Mouse (Mus musculus): Measurements from ENCODE around the gene Stk39. TPM values are rescaled to one million over a fixed set of nuclear protein-coding genes. Genes with fewer than 3 reads are reported as not detected.
A peak's percentile ranks its signal among the peaks of the same experiment; 100 is the strongest.

The Stk39 gene
- polyA plus RNA-seq, 1 experiment from 2014 or later, result 26.9 TPM

GRCm38 (mm10) chr2:68466124-68467070 is 5.7 kb downstream of the Stk39 start:
- H3K4me1 ChIP-seq (ENCODE audit: control insufficient read depth, insufficient read depth, low read length), result peaks cover 6% of the 10 kb centered on the region; the same call in 1 of the 2 replicates
- ATAC-seq (ENCODE audit: low read depth) (no peak), DNase-seq (ENCODE audit: low spot score) (peak; percentile 29)
- H3K27ac ChIP-seq (replicated peaks; ENCODE audit: low read depth, low read length), result no peak overlapping the region
- H3K4me2 ChIP-seq (ENCODE audit: low read depth, low read length), result no peak overlapping the region
- no peaks in the 10 kb centered on the region for H3K9me3 ChIP-seq (ENCODE audit: control insufficient read depth, low read length)
- H3K9ac ChIP-seq (ENCODE audit: low read depth, low read length), result no peak overlapping the region
- H3K27me3 ChIP-seq (replicated peaks; ENCODE audit: control insufficient read depth, insufficient read depth, low read length), result no peaks in the 10 kb centered on the region
- WGBS, result 70% methylated on average over 16 of the region's 19 CpGs
- H3K4me3 ChIP-seq (ENCODE audit: low read depth, low read length), result no peak overlapping the region
- H3K36me3 ChIP-seq (ENCODE audit: control insufficient read depth, insufficient read depth, low read length), result no peaks in the 10 kb centered on the region

DNA sequence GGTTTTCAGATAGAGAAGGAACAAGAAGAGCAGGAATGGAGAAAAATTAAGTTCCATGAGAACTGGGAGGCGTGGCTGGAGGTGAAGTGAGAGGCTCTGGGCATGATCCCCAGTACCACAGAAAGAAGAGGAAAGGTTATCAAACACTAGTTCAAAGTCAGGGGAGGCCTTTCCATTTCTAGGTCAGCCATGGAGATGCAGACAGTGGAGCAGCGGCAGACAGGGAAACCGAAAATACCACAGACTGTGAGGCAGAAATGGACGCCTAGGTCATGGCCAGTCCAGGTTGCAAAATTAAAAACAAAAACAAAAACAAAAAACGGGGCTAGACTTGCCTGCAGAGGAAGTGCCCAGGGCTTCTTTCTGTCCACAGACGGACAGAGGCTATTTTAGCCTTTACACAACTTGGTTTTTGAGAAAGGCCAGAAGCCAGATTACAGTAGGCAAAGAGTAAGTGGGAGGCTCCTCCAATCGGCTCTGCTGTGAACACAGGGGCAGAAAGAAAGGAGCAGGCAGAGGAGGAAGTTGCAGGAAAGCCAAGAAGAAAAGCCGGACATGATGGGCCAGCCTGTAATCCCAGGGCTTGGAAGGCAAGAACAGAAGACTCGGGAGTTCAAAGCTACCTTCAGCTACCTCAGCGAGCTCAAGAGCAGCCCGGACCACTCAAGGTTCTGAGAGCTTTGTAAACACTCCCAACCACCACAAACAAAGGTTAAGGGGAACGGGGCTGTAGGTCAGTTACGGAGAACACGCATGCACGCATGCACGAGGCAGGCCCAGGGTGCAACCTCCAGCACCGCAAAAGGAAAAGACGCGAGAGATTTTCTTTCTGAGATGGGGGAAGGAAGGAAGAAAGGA is 6.6 kb downstream of the Stk39 start:
- no peaks in the 10 kb centered on the region for H3K27me3 ChIP-seq (replicated peaks; ENCODE audit: control insufficient read depth, insufficient read depth, low read length)
- H3K27ac ChIP-seq (replicated peaks; ENCODE audit: low read depth, low read length), result no peak overlapping the region
- 0 out of 2 replicates have a peak, but pooled peaks cover 3% of the 10 kb centered on the region for H3K36me3 ChIP-seq (ENCODE audit: control insufficient read depth, insufficient read depth, low read length)
- H3K4me2 ChIP-seq (ENCODE audit: low read depth, low read length), result no peak overlapping the region
- WGBS, result 76% methylated on average over 19 of the region's 19 CpGs
- ATAC-seq (ENCODE audit: low read depth) (no peak), DNase-seq (ENCODE audit: low spot score) (no peak)
- H3K9ac ChIP-seq (ENCODE audit: low read depth, low read length), result no peak overlapping the region
- no peak overlapping the region for H3K4me3 ChIP-seq (ENCODE audit: low read depth, low read length)
- peaks cover 6% of the 10 kb centered on the region; the same call in 1 of the 2 replicates for H3K4me1 ChIP-seq (ENCODE audit: control insufficient read depth, insufficient read depth, low read length)
- no peaks in the 10 kb centered on the region for H3K9me3 ChIP-seq (ENCODE audit: control insufficient read depth, low read length)

DNA sequence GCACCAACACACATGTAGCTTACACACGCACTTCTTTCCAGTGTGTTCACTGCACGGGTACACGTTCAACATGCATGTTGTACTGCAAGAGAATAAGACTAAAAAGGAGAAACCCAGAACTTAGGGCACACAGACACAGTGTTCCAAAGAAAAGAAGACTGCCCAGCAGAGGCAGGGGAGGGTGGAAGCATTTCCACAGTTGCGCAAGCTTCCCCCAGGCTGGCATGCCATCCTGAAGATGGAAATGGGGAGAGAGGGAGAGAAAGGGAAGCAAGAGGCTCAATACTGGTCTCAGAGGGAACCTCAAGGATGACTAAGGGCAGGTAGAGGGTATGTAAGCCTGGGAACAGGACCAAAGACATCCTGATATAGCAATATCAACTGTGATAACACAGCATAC is 7.6 kb downstream of the Stk39 start:
- H3K27me3 ChIP-seq (replicated peaks; ENCODE audit: control insufficient read depth, insufficient read depth, low read length), result no peaks in the 10 kb centered on the region
- H3K9ac ChIP-seq (ENCODE audit: low read depth, low read length), result no peak overlapping the region
- no peak overlapping the region for H3K27ac ChIP-seq (replicated peaks; ENCODE audit: low read depth, low read length)
- no peak for DNase-seq (ENCODE audit: low spot score)
- 0 out of 2 replicates have a peak, but pooled peaks cover 3% of the 10 kb centered on the region for H3K4me1 ChIP-seq (ENCODE audit: control insufficient read depth, insufficient read depth, low read length)
- no peak for ATAC-seq (ENCODE audit: low read depth)
- 92% methylated on average over 4 of the region's 4 CpGs for WGBS
- no peaks in the 10 kb centered on the region for H3K9me3 ChIP-seq (ENCODE audit: control insufficient read depth, low read length)
- 0 out of 2 replicates have a peak, but pooled peaks cover 3% of the 10 kb centered on the region for H3K36me3 ChIP-seq (ENCODE audit: control insufficient read depth, insufficient read depth, low read length)
- H3K4me2 ChIP-seq (ENCODE audit: low read depth, low read length), result no peak overlapping the region
- H3K4me3 ChIP-seq (ENCODE audit: low read depth, low read length), result no peak overlapping the region

- Histone ChIP-seq H3K27me3 (replicated peaks; ENCODE audit: control insufficient read depth, insufficient read depth, low read length) (no peaks in the 10 kb centered on the region), H3K4me2 (ENCODE audit: low read depth, low read length) (no peak overlapping the region), H3K9ac (ENCODE audit: low read depth, low read length) (no peak overlapping the region), H3K4me3 (ENCODE audit: low read depth, low read length) (no peak overlapping the region), H3K9me3 (ENCODE audit: control insufficient read depth, low read length) (0 out of 2 replicates have a peak, but pooled peaks cover 4% of the 10 kb centered on the region), H3K27ac (replicated peaks; ENCODE audit: low read depth, low read length) (no peak overlapping the region), H3K36me3 (ENCODE audit: control insufficient read depth, insufficient read depth, low read length) (0 out of 2 replicates have a peak, but pooled peaks cover 6% of the 10 kb centered on the region), H3K4me1 (ENCODE audit: control insufficient read depth, insufficient read depth, low read length) (0 out of 2 replicates have a peak, but pooled peaks cover 3% of the 10 kb centered on the region)
- ATAC-seq (ENCODE audit: low read depth) (no peak), DNase-seq (ENCODE audit: low spot score) (no peak)
- WGBS, result 77% methylated on average over 4 of the region's 4 CpGs
Observed at GRCm38 (mm10) chr2:68463801-68464200, 8.3 kb downstream of the Stk39 start.

- Histone ChIP-seq H3K4me1 (ENCODE audit: control insufficient read depth, insufficient read depth, low read length) (0 out of 2 replicates have a peak, but pooled peaks cover 3% of the 10 kb centered on the region), H3K4me2 (ENCODE audit: low read depth, low read length) (no peak overlapping the region), H3K4me3 (ENCODE audit: low read depth, low read length) (no peak overlapping the region), H3K36me3 (ENCODE audit: control insufficient read depth, insufficient read depth, low read length) (0 out of 2 replicates have a peak, but pooled peaks cover 6% of the 10 kb centered on the region), H3K27me3 (replicated peaks; ENCODE audit: control insufficient read depth, insufficient read depth, low read length) (no peaks in the 10 kb centered on the region), H3K9me3 (ENCODE audit: control insufficient read depth, low read length) (0 out of 2 replicates have a peak, but pooled peaks cover 4% of the 10 kb centered on the region), H3K27ac (replicated peaks; ENCODE audit: low read depth, low read length) (no peak overlapping the region), H3K9ac (ENCODE audit: low read depth, low read length) (no peak overlapping the region)
- WGBS, result 87% methylated on average over 5 of the region's 5 CpGs
- ATAC-seq (ENCODE audit: low read depth), result no peak
- no peak for DNase-seq (ENCODE audit: low spot score)
Observed at GRCm38 (mm10) chr2:68458115-68458514, 14.0 kb downstream of the Stk39 start.

- Histone ChIP-seq H3K36me3 (ENCODE audit: control insufficient read depth, insufficient read depth, low read length) (0 out of 2 replicates have a peak, but pooled peaks cover 6% of the 10 kb centered on the region), H3K9me3 (ENCODE audit: control insufficient read depth, low read length) (0 out of 2 replicates have a peak, but pooled peaks cover 4% of the 10 kb centered on the region), H3K4me3 (ENCODE audit: low read depth, low read length) (no peak overlapping the region), H3K4me1 (ENCODE audit: control insufficient read depth, insufficient read depth, low read length) (0 out of 2 replicates have a peak, but pooled peaks cover 1% of the 10 kb centered on the region), H3K9ac (ENCODE audit: low read depth, low read length) (no peak overlapping the region), H3K27ac (replicated peaks; ENCODE audit: low read depth, low read length) (no peak overlapping the region), H3K4me2 (ENCODE audit: low read depth, low read length) (no peak overlapping the region), H3K27me3 (replicated peaks; ENCODE audit: control insufficient read depth, insufficient read depth, low read length) (no peaks in the 10 kb centered on the region)
- ATAC-seq (ENCODE audit: low read depth) (no peak), DNase-seq (ENCODE audit: low spot score) (no peak)
- 77% methylated on average over 6 of the region's 6 CpGs for WGBS
Observed at GRCm38 (mm10) chr2:68457455-68458032, 14.5 kb downstream of the Stk39 start.

- Histone ChIP-seq H3K27ac (replicated peaks; ENCODE audit: low read depth, low read length) (no peak overlapping the region), H3K9me3 (ENCODE audit: control insufficient read depth, low read length) (0 out of 2 replicates have a peak, but pooled peaks cover 4% of the 10 kb centered on the region), H3K4me2 (ENCODE audit: low read depth, low read length) (no peak overlapping the region), H3K36me3 (ENCODE audit: control insufficient read depth, insufficient read depth, low read length) (0 out of 2 replicates have a peak, but pooled peaks cover 6% of the 10 kb centered on the region), H3K4me1 (ENCODE audit: control insufficient read depth, insufficient read depth, low read length) (no peaks in the 10 kb centered on the region), H3K4me3 (ENCODE audit: low read depth, low read length) (no peak overlapping the region), H3K9ac (ENCODE audit: low read depth, low read length) (no peak overlapping the region), H3K27me3 (replicated peaks; ENCODE audit: control insufficient read depth, insufficient read depth, low read length) (no peaks in the 10 kb centered on the region)
- no peak for DNase-seq (ENCODE audit: low spot score)
- 82% methylated on average over 6 of the region's 6 CpGs for WGBS
- no peak for ATAC-seq (ENCODE audit: low read depth)
Observed at GRCm38 (mm10) chr2:68456899-68457298, 15.2 kb downstream of the Stk39 start.

DNA sequence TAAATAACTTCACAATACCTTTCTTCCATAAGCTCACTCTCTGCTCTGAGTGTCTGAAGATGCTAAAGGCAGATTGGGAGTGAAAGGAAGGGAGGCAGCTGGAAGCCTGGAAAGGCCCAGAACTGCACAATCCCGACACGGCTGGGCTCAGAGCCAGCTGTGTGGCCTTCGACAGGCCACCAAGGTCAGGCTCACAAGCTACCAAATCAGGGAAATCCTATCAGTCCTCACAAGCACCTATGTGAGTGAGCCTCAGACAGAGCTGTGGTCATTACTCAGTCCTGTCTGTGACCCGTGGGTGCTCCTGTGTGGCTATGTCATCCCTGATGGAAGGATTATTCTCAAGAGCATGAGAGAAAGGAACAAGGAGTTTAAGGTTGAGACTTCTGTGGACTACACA is 19.7 kb downstream of the Stk39 start:
- Histone ChIP-seq H3K27me3 (replicated peaks; ENCODE audit: control insufficient read depth, insufficient read depth, low read length) (no peaks in the 10 kb centered on the region), H3K36me3 (ENCODE audit: control insufficient read depth, insufficient read depth, low read length) (no peaks in the 10 kb centered on the region), H3K9ac (ENCODE audit: low read depth, low read length) (no peak overlapping the region), H3K27ac (replicated peaks; ENCODE audit: low read depth, low read length) (no peak overlapping the region), H3K4me3 (ENCODE audit: low read depth, low read length) (no peak overlapping the region), H3K4me2 (ENCODE audit: low read depth, low read length) (no peak overlapping the region), H3K9me3 (ENCODE audit: control insufficient read depth, low read length) (no peaks in the 10 kb centered on the region), H3K4me1 (ENCODE audit: control insufficient read depth, insufficient read depth, low read length) (no peaks in the 10 kb centered on the region)
- ATAC-seq (ENCODE audit: low read depth) (no peak), DNase-seq (ENCODE audit: low spot score) (no peak)
- 78% methylated on average over 4 of the region's 4 CpGs for WGBS
